Mouse (Mus musculus): ENCODE measurements around the gene Spata17. TPM values are rescaled to one million over a fixed set of nuclear protein-coding genes. Genes with fewer than 3 reads are reported as not detected.

The Spata17 gene
- polyA plus RNA-seq, 1 experiment from 2014 or later, result 1.5 TPM

- ATAC-seq (ENCODE audit: borderline replicate concordance, extremely low read depth, low FRiP score, low TSS enrichment), result no peak
- Histone ChIP-seq H3K4me1 (no peaks in the 10 kb centered on the region), H3K9ac (no peak overlapping the region), H3K4me3 (no peak overlapping the region), H3K27ac (no peak overlapping the region), H3K9me3 (no peaks in the 10 kb centered on the region), H3K36me3 (no peaks in the 10 kb centered on the region), H3K27me3 (no peaks in the 10 kb centered on the region), H3K4me2 (no peak overlapping the region)
- WGBS, result 73% methylated on average over 7 of the region's 7 CpGs
These were observed 195.3 kb downstream of the Spata17 start for GRCm38 (mm10) chr1:187020011-187020410.

GRCm38 (mm10) chr1:187016116-187016515 is 199.1 kb downstream of the Spata17 start:
- Histone ChIP-seq H3K4me2 (no peak overlapping the region), H3K4me1 (no peaks in the 10 kb centered on the region), H3K27me3 (no peaks in the 10 kb centered on the region), H3K9me3 (no peaks in the 10 kb centered on the region), H3K4me3 (no peak overlapping the region), H3K9ac (no peak overlapping the region), H3K27ac (no peak overlapping the region), H3K36me3 (no peaks in the 10 kb centered on the region)
- no peak for ATAC-seq (ENCODE audit: borderline replicate concordance, extremely low read depth, low FRiP score, low TSS enrichment)
- 55% methylated on average over 4 of the region's 4 CpGs for WGBS

DNA sequence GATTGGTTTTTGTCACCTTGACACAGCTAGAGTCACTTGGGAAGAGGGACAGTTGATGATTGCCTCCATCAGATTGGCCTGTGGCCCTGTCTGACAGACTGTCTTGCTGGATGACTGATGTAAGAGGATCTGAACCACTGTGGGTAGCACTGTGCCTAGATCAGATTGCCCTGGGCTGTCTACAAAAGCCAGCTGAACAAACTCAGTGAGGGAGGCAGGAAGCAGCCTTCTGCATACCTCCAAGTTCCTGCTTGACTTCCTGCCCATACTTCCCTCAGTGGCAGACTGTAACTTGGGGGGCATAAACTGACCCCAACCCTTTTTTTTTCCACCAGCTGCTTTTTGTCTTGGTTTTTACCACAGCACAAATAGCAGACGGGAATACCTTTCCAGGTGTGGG is 199.6 kb downstream of the Spata17 start:
- H3K9ac ChIP-seq, result no peak overlapping the region
- ATAC-seq (ENCODE audit: borderline replicate concordance, extremely low read depth, low FRiP score, low TSS enrichment), result no peak
- H3K4me2 ChIP-seq, result no peak overlapping the region
- H3K4me1 ChIP-seq, result no peaks in the 10 kb centered on the region
- no peaks in the 10 kb centered on the region for H3K9me3 ChIP-seq
- no peaks in the 10 kb centered on the region for H3K36me3 ChIP-seq
- no peaks in the 10 kb centered on the region for H3K27me3 ChIP-seq
- no peak overlapping the region for H3K27ac ChIP-seq
- no peak overlapping the region for H3K4me3 ChIP-seq
- 69% methylated on average over 1 of the region's 1 CpGs for WGBS

GRCm38 (mm10) chr1:187014141-187014540 is 201.1 kb downstream of the Spata17 start:
- 91% methylated on average over 2 of the region's 2 CpGs for WGBS
- H3K27ac ChIP-seq, result no peak overlapping the region
- H3K27me3 ChIP-seq, result no peaks in the 10 kb centered on the region
- no peak overlapping the region for H3K9ac ChIP-seq
- no peak overlapping the region for H3K4me2 ChIP-seq
- no peak overlapping the region for H3K4me3 ChIP-seq
- H3K36me3 ChIP-seq, result no peaks in the 10 kb centered on the region
- no peaks in the 10 kb centered on the region for H3K4me1 ChIP-seq
- no peak for ATAC-seq (ENCODE audit: borderline replicate concordance, extremely low read depth, low FRiP score, low TSS enrichment)
- H3K9me3 ChIP-seq, result no peaks in the 10 kb centered on the region

GRCm38 (mm10) chr1:187011601-187012000 is 203.7 kb downstream of the Spata17 start:
- no peaks in the 10 kb centered on the region for H3K9me3 ChIP-seq
- H3K27me3 ChIP-seq, result no peaks in the 10 kb centered on the region
- H3K9ac ChIP-seq, result no peak overlapping the region
- no peak overlapping the region for H3K4me3 ChIP-seq
- no peak overlapping the region for H3K4me2 ChIP-seq
- ATAC-seq (ENCODE audit: borderline replicate concordance, extremely low read depth, low FRiP score, low TSS enrichment), result no peak
- H3K36me3 ChIP-seq, result no peaks in the 10 kb centered on the region
- no peak overlapping the region for H3K27ac ChIP-seq
- H3K4me1 ChIP-seq, result no peaks in the 10 kb centered on the region
- WGBS, result 85% methylated on average over 4 of the region's 4 CpGs

- Histone ChIP-seq H3K4me1 (no peaks in the 10 kb centered on the region), H3K9ac (no peak overlapping the region), H3K4me3 (no peak overlapping the region), H3K4me2 (no peak overlapping the region), H3K9me3 (no peaks in the 10 kb centered on the region), H3K27ac (no peak overlapping the region), H3K27me3 (no peaks in the 10 kb centered on the region), H3K36me3 (no peaks in the 10 kb centered on the region)
- 75% methylated on average over 11 of the region's 11 CpGs for WGBS
- ATAC-seq (ENCODE audit: borderline replicate concordance, extremely low read depth, low FRiP score, low TSS enrichment), result no peak
These were observed 205.2 kb downstream of the Spata17 start for GRCm38 (mm10) chr1:187010071-187010470.

- Histone ChIP-seq H3K4me1 (no peaks in the 10 kb centered on the region), H3K9me3 (no peaks in the 10 kb centered on the region), H3K27ac (no peak overlapping the region), H3K27me3 (no peaks in the 10 kb centered on the region), H3K36me3 (no peaks in the 10 kb centered on the region), H3K4me3 (no peak overlapping the region), H3K9ac (no peak overlapping the region), H3K4me2 (no peak overlapping the region)
- WGBS, result 79% methylated on average over 7 of the region's 7 CpGs
- ATAC-seq (ENCODE audit: borderline replicate concordance, extremely low read depth, low FRiP score, low TSS enrichment), result no peak
These were observed 207.0 kb downstream of the Spata17 start for GRCm38 (mm10) chr1:187008236-187008635.

DNA sequence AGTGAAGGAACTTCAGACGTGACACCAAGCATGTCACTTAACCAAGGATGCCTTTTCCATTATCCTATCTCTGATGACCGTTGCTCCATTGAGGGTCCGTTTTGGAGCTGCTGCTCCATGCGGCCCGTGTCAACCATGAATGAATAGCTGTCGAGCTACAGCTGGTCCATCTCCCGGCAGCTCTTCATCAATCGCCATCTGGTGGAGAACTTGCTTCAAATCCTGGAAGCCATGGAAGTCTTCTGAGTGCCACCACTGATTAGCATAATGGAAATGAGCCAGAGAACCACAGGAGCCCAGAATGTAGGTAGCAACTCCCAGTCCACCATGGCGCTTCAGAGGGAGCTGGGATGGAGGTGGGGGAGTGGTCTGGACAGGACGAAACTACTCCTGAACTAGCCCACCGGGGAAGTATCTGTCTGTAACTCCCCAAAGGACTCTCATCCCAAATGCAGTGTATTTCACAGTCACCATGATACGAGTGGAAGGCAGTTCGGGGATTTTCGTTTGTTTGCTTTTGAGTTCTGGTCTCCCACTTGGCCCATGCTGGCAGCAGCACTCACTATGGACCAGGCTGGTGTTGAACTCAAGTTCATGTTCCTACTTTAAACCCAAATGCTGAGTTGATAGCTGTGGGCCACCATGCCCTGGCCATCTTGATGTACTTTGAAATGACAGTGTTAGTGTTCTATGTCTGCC is 208.9 kb downstream of the Spata17 start:
- ATAC-seq (ENCODE audit: borderline replicate concordance, extremely low read depth, low FRiP score, low TSS enrichment), result peak; percentile 50; the same call in 1 of the 2 replicates
- Histone ChIP-seq H3K36me3 (no peaks in the 10 kb centered on the region), H3K9me3 (no peaks in the 10 kb centered on the region), H3K4me3 (no peak overlapping the region), H3K4me1 (no peaks in the 10 kb centered on the region), H3K9ac (no peak overlapping the region), H3K27me3 (no peaks in the 10 kb centered on the region), H3K4me2 (no peak overlapping the region), H3K27ac (no peak overlapping the region)
- 57% methylated on average over 14 of the region's 14 CpGs for WGBS

GRCm38 (mm10) chr1:187004306-187004705 is 211.0 kb downstream of the Spata17 start:
- Histone ChIP-seq H3K27me3 (no peaks in the 10 kb centered on the region), H3K9me3 (no peaks in the 10 kb centered on the region), H3K4me3 (no peak overlapping the region), H3K27ac (no peak overlapping the region), H3K9ac (no peak overlapping the region), H3K4me1 (no peaks in the 10 kb centered on the region), H3K36me3 (no peaks in the 10 kb centered on the region), H3K4me2 (no peak overlapping the region)
- no peak for ATAC-seq (ENCODE audit: borderline replicate concordance, extremely low read depth, low FRiP score, low TSS enrichment)
- 91% methylated on average over 1 of the region's 1 CpGs for WGBS

- WGBS, result 58% methylated on average over 7 of the region's 7 CpGs
- no peak for ATAC-seq (ENCODE audit: borderline replicate concordance, extremely low read depth, low FRiP score, low TSS enrichment)
These were observed 211.8 kb downstream of the Spata17 start for GRCm38 (mm10) chr1:187003441-187003861.

DNA sequence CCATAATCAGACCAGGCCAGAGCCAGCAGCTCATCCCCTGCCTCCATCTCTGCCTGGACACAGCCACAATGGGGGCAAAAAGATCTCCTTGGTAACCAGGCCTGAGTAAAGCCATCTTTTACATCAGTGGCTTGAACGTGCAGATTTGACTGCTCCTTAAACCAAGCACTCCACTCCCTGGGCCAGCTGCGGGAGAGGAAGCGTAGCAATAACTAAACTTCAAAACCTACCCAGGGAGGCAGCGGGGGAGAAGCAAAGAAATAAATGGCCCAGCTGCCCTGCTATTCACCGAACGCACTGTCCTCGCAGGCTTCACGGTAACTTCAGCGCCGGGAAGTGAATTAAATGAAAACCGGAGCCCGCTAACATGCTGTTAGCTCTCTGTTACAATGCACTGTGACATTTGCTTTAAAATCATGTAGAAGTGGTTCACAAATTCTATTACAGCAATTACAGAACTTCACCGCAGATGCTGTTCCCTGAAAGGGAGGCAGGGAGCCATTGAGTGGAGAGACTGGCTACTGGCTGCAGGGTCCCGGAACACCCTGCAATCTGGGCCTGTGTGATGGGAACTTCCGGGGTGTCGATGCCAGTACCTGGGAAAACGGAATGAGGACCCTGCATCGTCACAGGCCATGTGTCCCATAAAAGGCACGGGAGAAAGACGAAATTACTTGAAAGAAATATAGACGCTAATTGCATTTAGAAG is 217.5 kb downstream of the Spata17 start:
- H3K4me3 ChIP-seq, result no peak overlapping the region
- no peak overlapping the region for H3K4me2 ChIP-seq
- 85% methylated on average over 21 of the region's 21 CpGs for WGBS
- H3K27me3 ChIP-seq, result no peaks in the 10 kb centered on the region
- no peak overlapping the region for H3K27ac ChIP-seq
- no peaks in the 10 kb centered on the region for H3K4me1 ChIP-seq
- H3K36me3 ChIP-seq, result no peaks in the 10 kb centered on the region
- ATAC-seq (ENCODE audit: borderline replicate concordance, extremely low read depth, low FRiP score, low TSS enrichment), result no peak
- H3K9ac ChIP-seq, result no peak overlapping the region
- H3K9me3 ChIP-seq, result no peaks in the 10 kb centered on the region

More at GRCm38 (mm10) chr1:187003441-187003861, 211.8 kb downstream of the Spata17 start:
- Histone ChIP-seq H3K4me3 (no peak overlapping the region), H3K9ac (no peak overlapping the region), H3K9me3 (no peaks in the 10 kb centered on the region), H3K27me3 (no peaks in the 10 kb centered on the region), H3K27ac (no peak overlapping the region), H3K4me2 (no peak overlapping the region), H3K36me3 (no peaks in the 10 kb centered on the region), H3K4me1 (no peaks in the 10 kb centered on the region)

Data from lung, embryonic 15.5 days (tissue).